Mouse (Mus musculus) kidney, adult 2 months (tissue): ENCODE results near the gene Gm47841. TPM values are rescaled to one million over a fixed set of nuclear protein-coding genes. Genes with fewer than 3 reads are reported as not detected.

Experiments used
- DNase-seq: peaks from one replicate; pipeline ENCODE4 v3.0.0; 2021
- H3K27ac ChIP-seq: fragments of 200-500 bp; 2 replicates; pipeline ENCODE4 v1.5.1; 2012; ENCODE audit warnings: low read depth, low read length, control low read depth, inconsistent platforms; ENCODE audit not compliant: insufficient read depth
- H3K27me3 ChIP-seq: fragments of 200-500 bp; replicated peaks from 2 replicates; pipeline ENCODE4 v1.6.1; 2012; ENCODE audit warnings: mild to moderate bottlenecking, moderate library complexity, low read length, inconsistent platforms; ENCODE audit not compliant: control insufficient read depth, insufficient read depth
- H3K36me3 ChIP-seq: fragments of 200-500 bp; 2 replicates; pipeline ENCODE4 v1.6.1; 2012; ENCODE audit warnings: mild to moderate bottlenecking, moderate library complexity, low read length, inconsistent platforms; ENCODE audit not compliant: control insufficient read depth, insufficient read depth
- H3K4me1 ChIP-seq: fragments of 200-500 bp; 2 replicates; pipeline ENCODE4 v1.6.1; 2011; ENCODE audit warnings: low read length; ENCODE audit not compliant: control insufficient read depth, insufficient read depth
- H3K4me3 ChIP-seq: fragments of 200-500 bp; 2 replicates; pipeline ENCODE4 v1.5.1; 2011; ENCODE audit warnings: mild to moderate bottlenecking, low read depth, low read length, control low read depth; ENCODE audit not compliant: insufficient read depth
- CTCF ChIP-seq: fragments of 200-500 bp; conservative IDR thresholded peaks from 2 replicates; pipeline ENCODE4 v1.5.1; 2011; ENCODE audit warnings: low read depth, mild to moderate bottlenecking, control low read depth, low read length, moderate library complexity, mixed read lengths; ENCODE audit not compliant: insufficient read depth, insufficient read length
- POLR2A ChIP-seq: fragments of 200-500 bp; IDR thresholded peaks from one replicate; pipeline ENCODE4 v1.6.1; 2011; ENCODE audit warnings: low read depth, low read length, control low read depth
- WGBS: fragments of 180-500 bp; shearing (Covaris S2); methylation state at CpG from one replicate; pipeline ENCODE4 v1.1.7; 2018; 5-methylcytosine and 5-hydroxymethylcytosine counted together
- polyA plus RNA-seq: library from polyadenylated mRNA; depleted of rRNA; stranded (reverse); fragments of >200 nt; gene quantifications from 2 replicates; pipeline ENCODE4 v1.2.3, GENCODE M21; 2012; rRNA removed

Gene Gm47841
- 0.23 TPM in 1 of 2 replicates, not detected in the other for polyA plus RNA-seq

DNA sequence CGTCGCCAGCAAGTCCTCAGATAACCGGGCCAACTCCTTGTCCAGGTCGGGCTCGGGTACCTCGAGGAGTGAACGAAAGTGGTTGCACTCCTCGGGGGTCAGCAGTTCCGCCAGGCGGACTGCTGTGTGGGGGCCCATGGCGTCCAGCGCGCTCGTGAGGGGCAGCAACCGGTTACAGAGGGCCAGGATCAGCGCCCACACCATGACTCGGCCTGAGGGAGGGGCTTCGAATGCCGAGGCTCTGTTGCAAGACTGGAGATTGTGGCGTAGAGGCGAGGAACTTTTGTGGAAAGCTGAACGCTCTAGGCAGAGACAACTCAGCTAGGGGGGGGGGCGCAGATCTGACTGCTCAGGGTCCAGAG, at the start of gene Gm47841:
Gene Gm47841 (minus strand): TSS at position 204 of the 362 bp plus-strand sequence.
- no peaks in the 10 kb centered on the region for H3K36me3 ChIP-seq
- H3K4me1 ChIP-seq, result no peaks in the 10 kb centered on the region
- no peak for TF ChIP-seq POLR2A
- no peak for TF ChIP-seq CTCF
- no peak for DNase-seq
- H3K27ac ChIP-seq, result no peak within 1 kb of the TSS
- 8% methylated on average over 23 of the region's 23 CpGs for WGBS
- H3K27me3 ChIP-seq, result no peaks in the 10 kb centered on the region
- peak within 1 kb of the TSS; percentile 47 for H3K4me3 ChIP-seq

DNA sequence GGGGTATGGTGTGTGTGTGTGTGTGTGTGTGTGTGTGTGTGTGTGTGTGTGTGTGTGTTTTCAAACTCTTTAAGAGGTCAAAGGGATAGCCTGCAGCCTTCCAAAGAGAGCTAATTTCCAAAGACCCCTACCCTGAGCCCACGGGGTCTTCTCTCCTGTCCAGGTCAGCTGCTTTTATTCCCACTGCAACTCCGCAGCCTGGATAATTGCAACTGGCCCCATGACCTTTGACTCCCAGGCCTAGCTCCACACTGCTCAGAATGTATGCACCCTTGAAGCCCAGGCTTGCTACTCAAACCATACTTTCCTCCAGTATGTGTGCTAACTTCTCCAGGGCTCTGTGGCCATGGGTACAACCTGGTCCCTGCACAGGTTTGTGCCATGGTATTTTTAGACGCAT, 48.2 kb upstream of the Gm47841 start:
- no peaks in the 10 kb centered on the region for H3K36me3 ChIP-seq
- H3K27ac ChIP-seq, result no peak overlapping the region
- no peak for TF ChIP-seq CTCF
- TF ChIP-seq POLR2A, result no peak
- WGBS, result 54% methylated on average over 3 of the region's 3 CpGs
- no peak for DNase-seq
- no peaks in the 10 kb centered on the region for H3K27me3 ChIP-seq
- no peak overlapping the region for H3K4me3 ChIP-seq
- no peaks in the 10 kb centered on the region for H3K4me1 ChIP-seq

DNA sequence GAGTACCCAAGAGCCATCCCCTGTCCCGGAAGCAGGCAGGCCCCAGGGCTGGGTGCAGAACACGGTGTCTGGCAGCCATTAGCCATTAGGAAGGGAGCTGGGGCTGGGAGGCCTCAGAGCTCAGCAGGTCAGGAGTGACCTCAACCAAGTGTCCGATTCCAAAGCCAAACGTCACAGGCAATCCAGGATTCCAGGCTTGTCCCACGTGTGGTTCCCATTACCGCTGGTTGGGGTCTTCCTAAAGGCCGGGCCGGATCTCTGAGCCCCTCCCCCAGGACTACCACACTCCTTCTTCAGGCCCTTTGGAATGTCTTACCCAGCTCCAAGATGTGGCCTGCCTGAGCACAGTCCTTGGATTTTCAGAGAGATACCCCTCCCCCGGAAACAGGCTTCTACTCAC, 47.8 kb upstream of the Gm47841 start:
- TF ChIP-seq POLR2A (no peak), CTCF (no peak)
- DNase-seq, result no peak
- Histone ChIP-seq H3K4me1 (no peaks in the 10 kb centered on the region), H3K27ac (no peak overlapping the region), H3K36me3 (no peaks in the 10 kb centered on the region), H3K4me3 (no peak overlapping the region), H3K27me3 (no peaks in the 10 kb centered on the region)
- WGBS, result 83% methylated on average over 9 of the region's 9 CpGs

DNA sequence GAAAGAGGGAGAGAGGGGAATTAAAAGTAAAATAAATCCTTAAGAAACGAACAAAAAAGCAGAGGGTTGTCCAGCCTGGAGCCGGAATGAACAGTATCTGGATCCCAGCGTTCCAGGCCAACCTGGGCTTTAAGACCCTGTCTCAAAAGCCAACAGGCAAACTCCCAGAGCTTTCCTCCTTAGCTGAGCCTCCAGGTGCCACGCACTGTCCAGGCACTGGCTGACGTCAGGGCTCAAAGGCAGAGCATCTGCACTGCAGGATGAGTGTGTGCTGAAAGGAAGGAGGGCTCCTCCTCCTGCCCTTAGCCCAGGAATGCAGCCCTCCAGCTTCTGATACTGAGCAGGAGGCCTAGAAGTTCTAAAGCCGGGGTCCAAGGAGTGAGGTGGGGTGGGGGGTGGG, 46.8 kb upstream of the Gm47841 start:
- Histone ChIP-seq H3K27ac (no peak overlapping the region), H3K27me3 (no peaks in the 10 kb centered on the region), H3K36me3 (no peaks in the 10 kb centered on the region), H3K4me3 (no peak overlapping the region), H3K4me1 (no peaks in the 10 kb centered on the region)
- DNase-seq, result no peak
- TF ChIP-seq CTCF, result no peak
- no peak for TF ChIP-seq POLR2A
- 83% methylated on average over 6 of the region's 6 CpGs for WGBS

DNA sequence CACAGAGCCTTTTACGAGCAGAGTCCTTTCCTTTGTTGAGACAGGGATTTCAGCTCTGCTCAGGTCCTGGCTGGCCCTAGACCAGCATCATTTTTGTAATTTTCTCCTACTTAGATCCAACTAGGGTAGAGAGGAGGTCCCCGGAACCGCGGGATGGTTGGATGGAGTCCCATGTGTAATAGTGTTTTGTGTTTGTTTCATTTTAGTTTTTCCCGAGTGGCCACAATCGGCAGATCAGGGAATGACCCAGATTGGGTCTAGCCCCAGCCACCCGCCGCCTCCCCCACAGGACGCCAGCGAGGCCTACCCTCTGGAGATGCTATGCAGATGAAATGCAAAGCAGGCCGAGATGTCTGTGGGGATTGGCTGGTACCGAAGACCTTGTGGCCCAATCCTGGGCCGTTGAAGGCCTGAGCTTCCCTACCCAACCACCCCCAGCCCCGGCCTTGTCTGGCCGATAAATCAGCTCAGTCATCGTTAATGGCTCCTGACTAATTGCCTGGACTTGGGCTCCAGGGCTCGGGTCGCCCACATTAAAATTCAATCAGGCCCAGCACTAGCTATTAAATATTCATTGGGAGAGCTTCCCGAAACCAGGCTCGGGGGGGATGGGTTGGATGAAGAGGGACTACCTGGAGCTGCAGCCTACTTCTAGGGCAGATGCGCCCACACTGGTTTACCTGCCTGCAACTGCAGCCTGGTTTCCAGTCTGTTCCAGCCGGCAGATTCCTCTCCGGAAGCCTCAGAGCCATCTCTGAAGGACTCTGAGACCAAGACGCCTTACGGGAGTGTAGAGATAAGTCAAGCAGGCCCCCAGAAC, 45.8 kb upstream of the Gm47841 start:
- no peak for TF ChIP-seq POLR2A
- no peak for TF ChIP-seq CTCF
- Histone ChIP-seq H3K4me3 (no peak overlapping the region), H3K36me3 (no peaks in the 10 kb centered on the region), H3K27me3 (no peaks in the 10 kb centered on the region), H3K27ac (peak overlapping the region; percentile 11; the same call in 1 of the 2 replicates), H3K4me1 (no peaks in the 10 kb centered on the region)
- 36% methylated on average over 25 of the region's 25 CpGs for WGBS
- DNase-seq, result peak; percentile 85

DNA sequence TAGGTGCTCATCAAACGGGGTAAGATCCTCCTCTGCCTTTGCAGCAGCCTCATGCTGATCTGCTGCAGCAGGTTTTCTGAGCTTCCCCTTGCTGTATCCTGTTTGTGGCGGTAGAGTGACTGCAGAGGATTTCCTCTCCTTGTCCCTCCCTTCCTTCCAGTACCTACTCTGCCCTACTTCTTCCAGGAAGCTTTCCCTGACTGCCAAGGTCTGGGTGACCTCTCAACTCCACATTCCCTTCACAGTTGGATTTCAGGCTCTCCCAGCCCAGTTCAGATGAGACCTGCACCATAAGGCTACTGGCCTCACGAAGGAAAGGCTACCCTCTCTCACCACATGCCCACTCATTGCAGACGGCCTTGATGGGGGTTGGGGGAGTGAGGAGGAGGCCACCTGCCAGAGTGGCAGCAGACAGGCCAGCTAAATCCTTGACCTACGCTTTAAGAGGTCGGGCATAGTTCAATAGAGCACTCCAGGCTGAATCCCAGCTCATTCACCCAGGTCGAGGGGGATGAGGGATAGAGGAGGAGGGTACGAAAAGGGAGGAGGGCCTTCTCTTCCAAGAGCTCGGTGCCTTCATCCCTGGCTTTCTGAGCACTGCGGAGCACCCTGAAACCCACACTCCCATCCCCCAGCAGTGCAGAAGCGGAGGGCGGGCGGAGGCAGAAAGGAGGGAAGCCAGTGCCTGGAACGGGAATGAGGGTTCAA, 45.1 kb upstream of the Gm47841 start:
- Histone ChIP-seq H3K27ac (peak overlapping the region; percentile 11; the same call in 1 of the 2 replicates), H3K27me3 (no peaks in the 10 kb centered on the region), H3K4me3 (no peak overlapping the region), H3K4me1 (no peaks in the 10 kb centered on the region), H3K36me3 (no peaks in the 10 kb centered on the region)
- peak; percentile 61 for DNase-seq
- WGBS, result 42% methylated on average over 14 of the region's 14 CpGs
- TF ChIP-seq POLR2A (no peak), CTCF (no peak)

DNA sequence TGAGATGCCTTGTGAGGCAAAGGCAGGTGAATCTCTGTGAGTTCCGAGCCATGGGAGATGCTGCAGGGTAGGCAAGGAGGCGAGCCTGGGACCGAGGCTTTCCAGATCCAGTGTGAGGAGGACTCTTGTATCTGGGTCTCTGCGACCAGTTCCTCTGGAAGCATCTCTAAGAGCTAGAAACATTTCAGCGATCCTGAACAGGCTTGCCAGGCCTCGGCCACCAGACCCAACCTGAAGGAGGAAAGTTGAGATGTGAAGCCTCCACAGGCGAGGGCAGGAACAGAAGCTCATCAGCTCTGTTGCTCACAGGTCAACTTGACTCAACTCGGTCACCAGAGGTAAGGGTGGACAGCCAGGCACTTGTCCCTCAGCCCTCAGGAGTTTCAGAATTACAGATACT, 44.4 kb upstream of the Gm47841 start:
- no peaks in the 10 kb centered on the region for H3K36me3 ChIP-seq
- H3K4me1 ChIP-seq, result no peaks in the 10 kb centered on the region
- H3K4me3 ChIP-seq, result no peak overlapping the region
- H3K27me3 ChIP-seq, result no peaks in the 10 kb centered on the region
- TF ChIP-seq POLR2A (no peak), CTCF (no peak)
- 97% methylated on average over 8 of the region's 8 CpGs for WGBS
- DNase-seq, result no peak
- no peak overlapping the region for H3K27ac ChIP-seq
